Mouse (Mus musculus) heart, adult 8-10 months (tissue): ENCODE measurements around the gene Tax1bp3. TPM values are rescaled to one million over a fixed set of nuclear protein-coding genes. Genes with fewer than 3 reads are reported as not detected.
A peak's percentile ranks its signal among the peaks of the same experiment; 100 is the strongest.

Experiments used
- DNase-seq: peaks from one replicate; pipeline ENCODE4 v3.0.0; 2022; ENCODE audit warnings: low spot score
- total RNA-seq, 4 experiments: library from RNA; stranded (reverse); gene quantifications; 2 replicates each; pipeline ENCODE4 v1.2.4; 2022

Tax1bp3 gene
- total RNA-seq, 4 experiments from 2014 or later = 36.7 to 52.6 (median 46.8) TPM

GRCm38 (mm10) chr11:73175612-73176011 is 1.3 kb upstream of the Tax1bp3 start:
- DNase-seq = no peak

- no peak for DNase-seq
Observed at GRCm38 (mm10) chr11:73176186-73176585, 697 bp upstream of the Tax1bp3 start.

- DNase-seq = peak; percentile 84
Observed at GRCm38 (mm10) chr11:73177509-73177875, 609 bp downstream of the Tax1bp3 start.

GRCm38 (mm10) chr11:73177895-73178294 is 1.0 kb downstream of the Tax1bp3 start:
- DNase-seq = no peak

- DNase-seq = no peak
Observed at GRCm38 (mm10) chr11:73185872-73186615, 9.2 kb downstream of the Tax1bp3 start.

- DNase-seq = no peak
Observed at GRCm38 (mm10) chr11:73187231-73187630, 10.3 kb downstream of the Tax1bp3 start.

- no peak for DNase-seq
Observed at GRCm38 (mm10) chr11:73193047-73193446, 16.2 kb downstream of the Tax1bp3 start.

- no peak for DNase-seq
Observed at GRCm38 (mm10) chr11:73194444-73194843, 17.6 kb downstream of the Tax1bp3 start.

GRCm38 (mm10) chr11:73198190-73198589 is 21.3 kb downstream of the Tax1bp3 start:
- DNase-seq = no peak

- peak; percentile 91 for DNase-seq
Observed at GRCm38 (mm10) chr11:73198603-73199229, 21.8 kb downstream of the Tax1bp3 start, which contains the start of gene Ctns. Gene Ctns (minus strand): TSS chr11:73199042.

- peak; percentile 96 for DNase-seq
Observed at GRCm38 (mm10) chr11:73199230-73199712, 22.4 kb downstream of the Tax1bp3 start, which contains the start of gene Shpk. Gene Shpk (plus strand): TSS chr11:73199460.

- DNase-seq = no peak
Observed at GRCm38 (mm10) chr11:73199879-73200278, 23.0 kb downstream of the Tax1bp3 start.

GRCm38 (mm10) chr11:73201021-73201420 is 24.1 kb downstream of the Tax1bp3 start:
- DNase-seq = no peak

GRCm38 (mm10) chr11:73201597-73201996 is 24.7 kb downstream of the Tax1bp3 start:
- no peak for DNase-seq

- peak; percentile 35 for DNase-seq
Observed at GRCm38 (mm10) chr11:73203895-73204294, 27.0 kb downstream of the Tax1bp3 start.

- DNase-seq = no peak
Observed at GRCm38 (mm10) chr11:73205194-73205593, 28.3 kb downstream of the Tax1bp3 start.

- no peak for DNase-seq
Observed at GRCm38 (mm10) chr11:73207621-73208020, 30.7 kb downstream of the Tax1bp3 start.

- DNase-seq = no peak
Observed at GRCm38 (mm10) chr11:73213956-73214355, 37.1 kb downstream of the Tax1bp3 start.

- no peak for DNase-seq
Observed at GRCm38 (mm10) chr11:73219671-73220070, 42.8 kb downstream of the Tax1bp3 start.

- no peak for DNase-seq
Observed at GRCm38 (mm10) chr11:73220651-73221050, 43.8 kb downstream of the Tax1bp3 start.

- no peak for DNase-seq
Observed at GRCm38 (mm10) chr11:73222846-73223245, 46.0 kb downstream of the Tax1bp3 start.

GRCm38 (mm10) chr11:73223966-73224365 is 47.1 kb downstream of the Tax1bp3 start:
- DNase-seq = peak; percentile 28

GRCm38 (mm10) chr11:73225856-73226255 is 49.0 kb downstream of the Tax1bp3 start:
- no peak for DNase-seq
